Mouse (Mus musculus): ENCODE results near the gene Lrig2.

The Lrig2 gene

DNA sequence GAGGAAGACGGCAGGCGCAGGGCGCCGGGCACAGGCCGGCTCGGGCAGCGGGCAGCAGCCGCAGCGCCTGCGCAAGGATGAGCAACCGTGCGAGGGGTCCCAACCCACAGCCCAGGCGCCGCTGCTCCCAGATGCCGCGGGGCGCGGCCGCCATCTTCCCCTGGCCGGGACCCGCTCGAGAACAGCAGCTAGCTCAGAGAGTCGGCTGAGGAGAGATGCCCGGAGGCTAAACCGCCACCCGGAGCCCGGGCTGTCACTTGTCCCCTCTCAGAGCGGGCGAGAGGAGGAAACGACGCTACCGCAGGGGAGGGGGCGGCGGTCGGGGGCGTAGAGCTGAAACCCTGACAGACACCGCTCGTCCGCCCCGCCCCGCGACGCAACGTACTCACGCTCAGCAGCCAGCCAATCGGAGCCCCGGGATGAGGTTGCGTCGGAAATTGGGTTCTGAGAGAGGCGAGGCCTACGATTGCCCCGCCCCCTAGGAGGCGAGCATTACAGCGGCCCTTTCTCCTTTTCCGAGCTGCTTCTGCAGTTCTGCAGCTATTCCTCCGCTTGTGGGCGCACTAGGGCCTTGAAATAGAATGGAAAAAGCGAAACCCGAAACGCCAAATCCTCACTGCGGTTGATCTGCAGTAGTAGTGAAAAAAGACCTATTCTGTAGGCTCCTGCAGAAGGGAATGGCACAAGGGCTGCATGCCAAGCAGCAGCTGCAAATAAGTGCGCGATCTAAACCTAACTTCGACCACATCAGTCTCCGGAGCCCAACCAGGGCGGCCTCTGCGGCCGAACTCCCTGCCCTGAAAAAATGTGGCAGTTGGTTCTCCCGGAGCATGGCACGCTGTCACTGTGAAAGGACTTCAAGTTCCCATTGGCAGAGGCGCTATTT is at the start of gene Lrig2:
Gene Lrig2 (minus strand): TSS at position 381 of the 886 bp plus-strand sequence.
- peak; percentile 99 for DNase-seq

DNA sequence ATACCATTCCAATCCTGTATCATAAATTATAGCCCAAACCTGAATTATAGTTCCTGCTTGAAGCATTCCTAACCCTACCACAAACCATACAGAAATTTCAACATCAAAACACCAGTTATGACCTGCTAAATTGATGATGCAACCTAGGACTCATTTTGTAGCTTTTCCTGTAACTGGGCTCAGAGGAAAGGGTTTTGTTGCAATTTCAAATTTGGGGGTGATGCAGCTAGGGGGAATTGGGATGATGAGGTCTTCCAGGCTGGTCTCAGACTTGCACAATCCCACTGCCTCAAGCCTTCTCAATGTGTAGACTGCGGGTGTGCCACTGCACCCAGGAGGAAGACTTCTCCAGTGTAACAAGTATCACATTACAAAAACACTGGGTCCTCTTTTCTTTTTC is 44.9 kb upstream of the Lrig2 start:
- no peak for DNase-seq

DNA sequence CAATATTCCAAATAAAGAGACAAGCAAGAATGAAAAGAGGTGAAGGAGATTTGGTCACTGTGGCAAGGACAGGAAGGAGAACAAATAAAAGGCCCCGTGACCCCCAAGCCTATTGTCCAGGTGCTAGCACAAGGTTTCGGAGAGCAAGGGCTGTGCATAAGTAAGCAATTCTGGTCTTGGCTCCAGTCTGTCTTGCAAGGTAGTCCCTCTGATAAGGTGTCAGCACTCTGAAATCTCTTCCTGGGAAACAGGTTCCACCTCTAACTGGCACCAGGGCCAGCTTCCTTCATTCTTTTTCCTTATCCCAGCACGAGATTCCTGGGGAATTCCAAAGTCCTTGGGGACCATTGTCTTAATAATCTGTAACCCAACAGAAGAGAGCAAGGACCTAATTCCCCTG is 38.9 kb upstream of the Lrig2 start:
- DNase-seq: no peak

GRCm38 (mm10) chr3:104548367-104549087 is 36.8 kb upstream of the Lrig2 start:
- no peak for DNase-seq

DNA sequence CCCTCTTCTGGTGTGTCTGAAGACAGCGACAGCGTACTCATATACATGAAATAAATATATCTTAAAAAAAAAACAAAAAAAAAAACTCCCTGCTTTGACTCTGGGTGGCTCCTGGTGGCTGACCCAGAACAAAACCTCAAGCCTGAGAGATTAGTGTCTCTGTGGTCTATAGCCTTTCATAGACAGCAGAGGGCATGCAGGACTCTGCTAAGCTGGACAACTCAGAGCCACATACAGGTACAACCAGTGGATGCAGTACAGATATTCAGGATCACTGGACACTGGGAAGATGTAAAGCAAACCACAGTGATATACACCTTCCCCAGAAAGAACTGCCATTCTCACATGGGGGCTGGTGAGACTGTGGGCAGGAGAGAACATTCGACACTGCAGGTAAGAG is 32.1 kb upstream of the Lrig2 start:
- DNase-seq: peak; percentile 21 to 30

- DNase-seq: peak in 1 of 2 experiments; percentile 13
Measured at GRCm38 (mm10) chr3:104542065-104542429, 30.3 kb upstream of the Lrig2 start.

GRCm38 (mm10) chr3:104541139-104542064 is 29.7 kb upstream of the Lrig2 start:
- DNase-seq: peak; percentile 86 to 89

DNA sequence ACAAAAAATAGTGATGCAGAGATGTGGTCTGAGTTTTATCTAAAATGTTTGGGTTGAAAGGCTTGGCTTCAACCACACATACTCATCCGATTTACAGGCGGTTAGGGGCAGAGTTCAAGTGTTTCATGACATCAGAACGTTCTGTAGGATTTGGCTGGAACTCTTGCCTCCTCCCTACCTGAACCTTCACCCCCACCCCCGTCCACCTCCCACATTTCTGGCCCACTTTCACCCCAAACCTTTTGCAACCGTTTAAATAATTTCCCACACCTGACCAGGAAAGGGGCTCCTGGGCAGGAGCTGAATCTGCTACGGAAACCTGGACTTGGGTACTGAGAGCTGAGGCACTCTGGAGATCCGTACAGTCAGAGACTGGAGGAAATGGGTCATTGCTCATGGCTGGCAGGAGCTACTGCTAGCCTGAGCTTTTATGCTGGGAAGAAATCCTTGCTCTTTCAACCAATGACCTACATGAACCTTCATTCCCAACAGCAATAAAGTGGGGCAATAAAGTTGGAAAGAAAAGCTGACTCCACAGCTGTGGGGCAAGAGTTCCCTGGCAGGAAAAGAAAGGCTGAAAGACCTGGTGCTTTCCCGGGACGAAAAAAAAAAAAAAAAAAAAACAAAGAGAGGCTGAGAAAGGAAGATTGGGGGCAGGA is 28.9 kb upstream of the Lrig2 start:
- no peak for DNase-seq

DNA sequence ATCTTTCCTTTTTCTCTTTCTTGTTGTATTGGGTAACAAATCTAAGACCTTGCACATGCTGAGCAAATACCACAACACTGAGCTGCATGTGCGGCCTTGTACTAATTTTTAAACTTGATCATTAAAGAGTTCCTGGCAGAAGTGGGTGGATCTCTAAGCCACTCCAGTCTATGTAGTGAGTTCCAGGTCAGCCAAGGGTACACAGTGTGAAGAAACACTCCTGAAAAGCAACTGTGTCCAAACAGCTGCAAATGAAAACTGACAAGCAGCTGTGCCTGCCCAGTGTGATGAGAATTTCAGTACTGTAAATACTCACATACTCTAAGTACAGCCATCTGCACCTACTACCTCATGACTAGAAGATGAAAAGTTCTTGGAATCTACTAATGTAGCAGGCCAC is 21.5 kb upstream of the Lrig2 start:
- DNase-seq: no peak

DNA sequence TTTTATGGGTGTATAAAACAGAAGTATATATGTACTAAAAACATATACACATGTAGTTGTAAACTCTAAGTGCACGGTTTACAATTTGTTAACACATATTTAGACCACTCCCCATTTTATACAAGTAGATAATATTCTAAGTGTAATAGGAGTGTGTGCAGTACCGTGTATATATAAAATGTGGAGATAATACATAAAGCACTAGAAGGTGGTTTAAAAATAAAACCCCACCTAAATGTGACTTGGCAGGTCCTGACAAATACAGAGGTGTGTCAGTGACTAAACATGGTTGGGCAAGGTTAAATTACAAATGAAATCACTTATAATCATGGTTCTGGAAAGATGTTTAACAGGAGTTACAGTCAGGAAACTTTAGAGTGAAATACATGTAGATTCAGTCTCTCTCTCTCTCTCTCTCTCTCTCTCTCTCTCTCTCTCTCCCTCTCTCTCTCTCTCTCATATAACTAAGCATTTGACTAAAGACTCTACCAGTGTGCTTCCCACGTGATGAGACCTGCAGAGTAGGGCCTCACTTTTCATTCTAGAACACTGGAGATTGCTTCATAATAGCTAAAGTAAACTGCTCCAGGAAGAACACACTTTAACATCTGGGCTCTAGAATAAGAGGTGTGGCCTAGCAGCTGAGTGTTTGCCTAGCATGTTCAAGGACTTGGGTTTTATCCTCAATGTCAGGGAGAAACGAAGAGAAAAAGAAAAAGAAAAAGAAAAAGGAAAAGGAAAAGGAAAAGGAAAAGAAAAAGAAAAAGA is 14.6 kb upstream of the Lrig2 start:
- no peak for DNase-seq

DNA sequence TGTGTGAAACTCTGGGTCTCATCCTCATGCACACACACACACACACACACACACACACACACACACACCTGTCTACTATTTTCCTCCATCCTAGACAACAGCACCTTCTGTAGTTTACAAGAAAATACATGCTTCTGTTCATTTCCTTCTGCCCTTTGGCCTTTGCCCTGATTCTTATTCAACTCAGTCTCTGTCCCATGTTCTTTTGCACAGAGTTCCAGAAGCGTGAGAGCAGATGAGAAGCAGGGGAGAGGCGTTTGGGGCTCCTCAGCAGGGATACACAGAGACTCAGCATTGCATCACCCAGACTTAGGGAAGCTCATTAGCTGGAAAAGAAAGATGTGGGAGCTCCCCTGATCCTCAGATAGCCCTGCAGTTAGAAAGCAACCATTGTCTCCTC is 13.8 kb upstream of the Lrig2 start:
- no peak for DNase-seq

- DNase-seq: no peak
Measured at GRCm38 (mm10) chr3:104525029-104525428, 13.3 kb upstream of the Lrig2 start.

DNA sequence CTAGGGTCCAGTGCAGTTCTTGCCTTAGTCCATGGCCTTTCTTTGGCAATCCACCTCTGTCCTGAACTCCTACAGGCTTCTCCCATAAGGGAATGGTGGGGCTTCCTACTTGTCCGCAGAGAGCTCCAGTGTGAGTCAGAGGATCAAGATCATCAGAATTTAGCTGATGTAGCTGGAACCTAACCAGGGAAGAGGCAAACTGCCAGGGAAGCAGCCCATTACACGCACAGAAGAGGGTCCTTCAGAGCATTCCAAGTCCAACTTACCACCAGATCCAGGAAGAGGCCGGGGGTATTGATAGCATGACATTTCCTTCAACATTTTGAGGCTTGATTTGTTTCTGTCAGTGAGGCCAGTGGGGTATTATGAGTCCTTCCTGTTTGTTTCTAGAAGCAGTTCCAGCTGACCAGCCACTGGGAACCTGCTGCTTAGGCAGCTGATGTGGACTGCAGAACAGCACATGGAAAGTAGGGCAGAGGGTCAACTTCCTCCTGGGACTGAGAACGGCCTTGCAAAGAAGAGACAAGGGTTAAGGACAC is 11.7 kb upstream of the Lrig2 start:
- DNase-seq: no peak

GRCm38 (mm10) chr3:104521341-104521924 is 9.7 kb upstream of the Lrig2 start:
- no peak for DNase-seq

DNA sequence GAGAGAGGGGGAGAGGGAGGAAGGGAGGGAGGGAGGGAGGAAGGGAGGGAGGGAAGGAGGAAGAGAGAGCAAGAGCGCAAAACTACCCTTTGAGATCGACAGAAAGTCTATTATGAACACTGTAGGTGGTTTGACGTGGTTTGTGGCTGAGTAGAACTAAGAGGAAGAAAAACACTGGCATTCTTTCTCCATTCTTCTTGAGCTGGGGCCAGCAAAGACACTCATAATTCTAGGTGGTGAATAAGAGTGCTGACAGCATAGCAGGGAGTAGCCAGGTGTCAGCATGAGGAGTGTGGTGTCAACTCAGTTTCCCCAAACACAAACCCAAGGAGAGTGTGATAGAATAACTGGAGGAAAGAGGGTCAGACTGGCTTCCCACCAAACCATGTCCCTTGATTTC is 8.8 kb upstream of the Lrig2 start:
- DNase-seq: no peak

GRCm38 (mm10) chr3:104518931-104519330 is 7.2 kb upstream of the Lrig2 start:
- DNase-seq: no peak

DNA sequence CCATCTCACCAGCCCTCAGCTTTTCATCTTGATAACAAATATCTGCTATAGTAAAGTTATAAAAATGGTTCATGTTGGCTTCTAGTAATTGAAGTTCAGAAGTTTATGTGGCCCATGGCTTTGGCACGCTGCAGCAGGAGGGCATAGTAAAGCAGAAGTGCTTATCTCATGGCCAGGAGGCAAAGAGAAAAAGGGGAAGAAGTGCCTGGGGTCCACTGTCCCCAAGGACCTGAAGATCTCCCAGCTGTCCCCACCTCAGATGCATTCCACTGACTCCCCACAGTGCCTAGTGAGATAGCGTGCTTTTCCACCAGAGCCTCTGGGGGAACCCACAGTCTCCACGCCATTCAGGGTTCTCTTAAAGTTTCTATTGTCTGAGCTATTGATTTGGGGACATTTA is 6.7 kb upstream of the Lrig2 start:
- no peak for DNase-seq

GRCm38 (mm10) chr3:104517161-104517560 is 5.4 kb upstream of the Lrig2 start:
- peak in 1 of 2 experiments; percentile 13 for DNase-seq

DNA sequence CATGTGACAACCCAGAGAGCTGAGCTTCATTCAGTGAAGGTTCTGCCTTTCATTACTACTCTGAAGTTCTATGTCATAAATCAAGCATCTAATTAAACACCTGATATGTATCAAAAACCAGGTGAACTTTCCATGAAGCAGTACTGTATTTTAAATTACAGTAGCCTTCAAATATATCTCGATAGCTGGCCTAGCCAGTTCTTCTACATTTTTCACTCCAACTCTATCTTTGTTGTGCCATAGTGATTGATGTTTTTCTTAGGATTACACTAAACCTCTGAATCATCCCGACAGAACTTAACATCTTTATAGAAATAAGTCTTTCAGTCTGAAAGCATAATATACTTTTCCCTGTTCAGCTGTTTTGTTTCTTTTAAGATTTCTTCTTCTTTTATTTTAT is 2.8 kb upstream of the Lrig2 start:
- no peak for DNase-seq

GRCm38 (mm10) chr3:104512424-104512748 is 668 bp upstream of the Lrig2 start:
- no peak for DNase-seq

DNA sequence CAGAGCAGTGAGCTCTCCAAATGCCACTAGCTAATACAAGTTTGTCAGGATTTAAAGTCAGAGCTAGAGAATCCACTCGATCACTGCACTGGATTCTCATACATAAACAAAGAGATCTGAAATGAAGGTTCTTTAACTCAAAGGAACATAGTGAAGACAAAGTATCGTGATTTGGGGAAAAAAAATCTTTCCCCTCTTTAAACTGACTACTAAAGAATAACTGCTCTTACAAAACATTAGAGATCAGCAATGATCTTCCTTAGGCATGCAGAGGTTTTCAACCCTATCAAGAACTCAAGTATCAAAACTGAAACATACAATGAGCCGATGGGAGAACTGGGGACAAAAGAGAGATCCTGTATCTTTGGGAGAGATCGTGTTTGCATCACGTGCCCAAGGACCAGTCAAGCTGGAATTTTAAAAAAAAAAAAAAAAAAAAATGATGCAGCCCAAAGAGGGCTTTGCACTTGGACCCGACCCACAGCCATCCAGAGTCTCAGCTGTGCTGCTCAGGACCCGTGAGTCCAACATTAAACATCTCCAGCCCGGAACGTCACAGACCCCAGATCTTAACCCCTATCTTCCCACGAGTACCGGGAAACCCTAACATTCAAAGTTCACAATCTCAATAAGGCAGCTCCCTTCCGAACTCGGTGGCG is 818 bp downstream of the Lrig2 start:
- DNase-seq: no peak
